Mouse (Mus musculus) cerebellum, adult 9-11 months (tissue): ENCODE results near the gene Acvr2b.
"Not testable (repeated sequence)": the region's sequence is repeated elsewhere in the genome, so short reads cannot be mapped to it uniquely, and the experiment has no call there.

Experiments
- DNase-seq: peaks from one replicate; pipeline ENCODE4 v3.0.0; 2022

Acvr2b gene

GRCm38 (mm10) chr9:119401801-119402214 is at the start of gene Acvr2b:
TSS of gene Acvr2b (plus strand) at chr9:119402118.
- peak; percentile 93 for DNase-seq

DNA sequence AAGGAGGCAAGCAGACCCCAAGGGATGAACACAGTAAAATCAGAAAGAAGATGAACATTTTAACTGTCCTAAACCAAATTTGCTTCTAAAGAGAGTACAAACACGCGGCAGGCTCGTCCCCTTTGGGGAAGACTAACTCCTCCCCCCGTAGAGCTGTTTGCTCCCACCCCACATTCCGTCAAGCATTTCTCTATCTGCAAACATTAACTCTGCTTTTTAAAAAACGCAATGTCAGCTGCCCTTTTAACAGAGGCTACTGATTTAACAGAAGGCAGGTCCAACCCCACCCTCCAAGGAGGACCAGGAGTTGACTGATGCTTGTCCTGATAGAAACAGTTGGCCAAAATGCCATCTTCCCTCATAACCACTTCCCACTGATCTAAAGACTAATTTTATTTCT is 48.0 kb upstream of the Acvr2b start:
- no peak for DNase-seq

GRCm38 (mm10) chr9:119355943-119356342 is 46.0 kb upstream of the Acvr2b start:
- DNase-seq, result no peak

- peak; percentile 91 for DNase-seq
These were observed 44.4 kb upstream of the Acvr2b start, which contains the start of gene Xylb for GRCm38 (mm10) chr9:119357331-119358057. TSS of gene Xylb (plus strand) at chr9:119357381.

DNA sequence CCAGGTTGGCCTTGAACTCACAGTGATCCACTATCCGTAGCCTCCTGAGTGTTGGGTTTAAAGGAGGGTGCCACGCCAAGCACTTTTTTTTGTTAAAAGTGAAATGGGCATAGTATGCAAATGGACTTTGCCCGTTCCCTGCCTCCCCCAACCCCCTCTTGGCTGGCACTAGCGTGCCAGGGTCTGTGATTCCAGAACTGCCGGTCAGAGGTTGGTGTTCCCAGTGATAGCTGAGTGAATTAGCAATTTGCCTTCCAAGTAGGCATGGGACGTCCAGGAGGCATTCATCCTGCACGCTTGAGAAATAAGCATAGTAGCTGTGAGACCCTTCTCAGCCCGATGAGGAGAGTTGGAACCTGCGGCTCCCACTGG is 43.9 kb upstream of the Acvr2b start:
- no peak for DNase-seq

GRCm38 (mm10) chr9:119361416-119361815 is 40.5 kb upstream of the Acvr2b start:
- DNase-seq, result no peak

DNA sequence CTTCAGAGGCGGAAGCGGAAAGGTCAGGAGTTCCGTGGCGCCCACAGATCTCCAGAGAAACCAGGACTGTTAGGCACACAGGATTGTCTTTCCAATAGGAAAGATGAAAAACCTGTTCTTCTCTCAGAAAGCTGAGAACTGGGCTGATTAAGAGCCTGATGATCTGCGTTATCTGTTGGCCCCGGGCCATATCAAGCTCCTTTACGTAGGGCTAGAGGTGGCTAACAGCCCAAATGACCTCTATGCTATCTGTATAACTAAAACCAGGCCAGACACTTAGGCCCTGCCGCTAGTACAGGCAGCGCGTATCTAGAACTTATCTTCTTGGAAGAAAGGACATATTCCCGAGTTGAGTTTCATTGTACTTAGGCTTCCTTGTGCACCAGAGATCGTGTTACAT is 38.7 kb upstream of the Acvr2b start:
- no peak for DNase-seq

GRCm38 (mm10) chr9:119365284-119365683 is 36.6 kb upstream of the Acvr2b start, which contains the start of gene Slc22a14:
TSS of gene Slc22a14 (minus strand) at chr9:119365553.
- no peak for DNase-seq

DNA sequence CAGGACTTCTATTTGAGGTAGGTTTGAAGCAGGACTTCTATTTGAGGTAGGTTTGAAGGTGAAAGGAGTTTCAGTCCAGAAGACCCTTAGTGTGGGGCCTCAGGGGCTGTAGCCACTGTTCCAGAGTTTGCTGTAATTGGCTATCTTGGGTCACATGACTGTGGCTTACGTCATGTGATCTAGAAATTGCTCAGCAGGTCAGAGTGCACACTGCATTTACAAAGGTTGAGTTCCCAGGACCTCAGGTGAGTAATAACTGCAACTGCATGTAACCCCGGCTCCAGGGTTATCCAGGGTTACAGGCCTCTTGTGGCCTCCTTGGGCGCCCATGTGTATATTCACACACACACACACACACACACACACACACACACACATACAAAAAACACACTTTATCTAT is 33.6 kb upstream of the Acvr2b start:
- DNase-seq, result no peak

- DNase-seq, result not testable (repeated sequence)
These were observed 31.1 kb upstream of the Acvr2b start for GRCm38 (mm10) chr9:119370770-119371169.

DNA sequence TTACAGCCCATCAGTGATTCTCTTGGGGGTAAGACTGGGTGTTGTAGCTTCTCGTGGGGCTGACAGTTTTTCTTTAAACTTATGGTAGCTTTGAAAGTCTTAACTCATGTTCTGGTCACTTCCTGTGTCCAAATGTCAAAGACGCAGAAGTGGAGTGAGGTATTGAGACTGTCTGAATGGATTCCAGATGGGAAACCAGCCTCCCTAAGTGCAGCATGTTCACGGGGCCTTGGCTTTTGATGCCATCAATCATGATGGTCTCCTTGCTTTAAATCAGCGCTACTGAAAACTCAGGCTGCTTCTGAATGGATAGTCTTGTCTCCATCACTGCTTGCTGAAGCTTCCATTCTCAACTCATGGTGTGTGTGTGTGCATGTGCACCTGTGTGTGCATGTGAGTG is 30.7 kb upstream of the Acvr2b start:
- DNase-seq, result no peak

GRCm38 (mm10) chr9:119375008-119375407 is 26.9 kb upstream of the Acvr2b start:
- no peak for DNase-seq

GRCm38 (mm10) chr9:119375556-119375955 is 26.4 kb upstream of the Acvr2b start:
- DNase-seq, result no peak

- no peak for DNase-seq
These were observed 23.7 kb upstream of the Acvr2b start for GRCm38 (mm10) chr9:119378231-119378630.

DNA sequence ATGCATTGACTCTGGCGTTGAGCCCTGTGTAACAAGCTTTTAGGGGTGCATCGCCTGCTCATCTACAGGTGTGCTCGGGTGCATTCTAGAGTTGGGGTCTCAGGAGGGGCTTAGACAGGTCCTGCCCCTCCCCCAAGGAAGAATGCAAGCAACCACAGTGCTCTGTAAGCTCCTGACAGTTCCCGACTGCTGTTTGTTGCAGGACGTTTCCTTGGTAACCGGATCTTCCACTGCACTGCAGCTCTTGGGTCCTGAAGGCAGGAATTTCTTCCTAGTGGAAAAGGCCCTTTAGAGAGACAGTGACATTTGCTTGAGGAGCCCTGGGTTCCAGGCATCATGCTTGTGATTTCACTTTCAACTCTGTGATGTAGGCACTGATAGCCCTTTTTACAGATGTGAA is 19.3 kb upstream of the Acvr2b start:
- no peak for DNase-seq

DNA sequence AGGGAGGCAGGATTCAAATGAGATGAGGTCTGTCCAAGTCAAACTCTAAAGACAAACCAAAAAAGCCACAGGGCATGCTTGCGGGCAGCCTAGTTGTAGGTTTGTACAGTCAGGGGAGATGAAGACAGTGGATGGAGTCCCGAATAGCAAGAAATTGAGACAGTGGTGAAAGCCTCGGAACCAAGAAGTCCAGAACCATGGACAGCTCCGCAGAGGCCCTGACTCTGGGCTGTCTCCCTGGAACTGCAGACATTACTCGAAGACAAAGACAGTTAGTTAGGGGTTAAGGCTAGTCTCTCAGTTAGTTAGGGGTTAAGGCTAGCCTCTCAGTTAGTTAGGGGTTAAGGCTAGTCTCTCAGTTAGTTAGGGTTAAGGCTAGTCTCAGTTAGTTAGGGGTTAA is 13.0 kb upstream of the Acvr2b start:
- DNase-seq, result no peak

DNA sequence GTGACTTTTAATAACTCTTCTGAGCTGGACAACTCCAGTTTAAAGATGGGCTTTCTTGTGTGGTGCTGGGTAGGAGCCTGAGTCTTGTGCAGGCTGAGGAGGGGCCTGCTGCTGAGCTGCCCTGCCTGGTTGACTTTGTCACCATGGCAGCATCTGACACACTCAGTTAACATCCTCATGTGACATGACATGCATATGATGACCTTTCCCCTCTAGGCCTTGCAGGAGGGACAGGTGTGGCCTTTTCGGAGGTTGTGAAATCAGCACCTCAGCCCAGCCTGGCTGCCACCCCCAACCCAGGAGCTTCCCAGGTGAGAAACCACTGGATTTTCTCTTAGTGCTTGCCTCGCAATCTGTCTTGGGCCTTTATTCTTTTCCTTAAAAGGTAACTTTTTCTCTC is 11.7 kb upstream of the Acvr2b start:
- no peak for DNase-seq

- no peak for DNase-seq
These were observed 7.1 kb upstream of the Acvr2b start for GRCm38 (mm10) chr9:119394808-119395207.

GRCm38 (mm10) chr9:119401351-119401750 is 567 bp upstream of the Acvr2b start:
- DNase-seq, result no peak

- DNase-seq, result peak; percentile 70
These were observed 626 bp downstream of the Acvr2b start for GRCm38 (mm10) chr9:119402253-119403235.

DNA sequence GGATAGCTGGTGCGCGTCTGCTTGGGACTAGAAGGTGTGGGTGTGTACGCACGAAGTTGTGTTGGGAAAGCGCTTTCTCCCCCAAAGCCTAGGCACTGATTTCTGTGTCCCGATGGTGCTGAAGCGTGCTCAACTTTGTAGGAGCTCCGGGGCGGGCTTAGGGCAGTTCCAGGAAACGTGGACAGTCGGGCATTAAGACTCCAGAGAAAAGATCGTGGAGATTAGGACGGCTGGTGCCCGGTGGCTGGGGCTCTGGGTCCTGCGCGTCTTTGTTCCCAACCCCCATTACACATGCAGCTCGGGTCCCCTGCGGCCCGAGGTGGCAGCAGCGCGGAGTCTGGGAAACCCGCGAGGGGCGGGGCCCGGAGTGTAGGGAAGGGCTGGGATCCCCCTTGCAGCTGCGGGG is 1.3 kb downstream of the Acvr2b start:
- peak; percentile 56 for DNase-seq

DNA sequence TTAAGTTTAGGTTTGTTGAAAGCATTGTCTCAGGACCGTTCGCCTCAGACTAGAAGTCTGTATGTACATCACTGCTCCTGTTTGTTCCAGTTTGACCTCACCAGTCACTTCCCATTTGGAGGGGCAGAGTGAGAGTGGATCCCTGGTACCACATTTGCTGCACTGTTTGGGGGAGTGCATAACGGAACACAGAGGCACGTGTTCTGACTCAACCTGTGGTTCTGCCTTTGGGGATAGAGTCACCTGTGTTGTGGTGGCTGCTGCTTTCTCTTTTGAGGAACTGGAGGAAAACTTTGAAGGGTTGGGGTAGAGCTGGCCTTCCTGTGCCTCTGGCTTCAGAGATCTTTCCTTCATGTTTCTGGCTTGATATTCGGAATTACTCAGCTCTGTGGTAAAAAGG is 2.2 kb downstream of the Acvr2b start:
- no peak for DNase-seq

DNA sequence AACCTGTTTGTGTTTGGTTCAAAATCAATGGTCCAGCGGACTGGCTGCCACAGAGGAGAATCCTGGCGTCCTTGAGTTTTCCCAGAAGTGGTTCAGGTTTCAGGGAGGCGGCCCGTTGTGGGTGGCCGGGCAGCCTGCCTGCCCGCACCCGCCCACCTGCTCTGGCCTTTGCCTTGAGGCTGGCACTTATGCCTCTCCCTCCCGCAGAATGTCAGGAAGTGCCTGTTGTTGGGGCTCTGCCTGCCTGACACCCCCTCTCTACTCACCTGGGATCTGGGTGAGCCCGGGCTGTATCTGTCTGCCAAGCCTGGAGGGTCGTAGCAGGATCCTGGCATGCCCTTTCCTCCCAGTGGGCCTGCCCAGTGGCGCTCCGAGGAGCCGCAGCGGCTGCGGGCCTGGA is 6.0 kb downstream of the Acvr2b start:
- DNase-seq, result no peak
